Mouse (Mus musculus): ENCODE measurements around the gene Gm38655. TPM values are rescaled to one million over a fixed set of nuclear protein-coding genes. Genes with fewer than 3 reads are reported as not detected.

Gene Gm38655
- not detected for polyA plus RNA-seq (2017; shearing (Covaris generic))

DNA sequence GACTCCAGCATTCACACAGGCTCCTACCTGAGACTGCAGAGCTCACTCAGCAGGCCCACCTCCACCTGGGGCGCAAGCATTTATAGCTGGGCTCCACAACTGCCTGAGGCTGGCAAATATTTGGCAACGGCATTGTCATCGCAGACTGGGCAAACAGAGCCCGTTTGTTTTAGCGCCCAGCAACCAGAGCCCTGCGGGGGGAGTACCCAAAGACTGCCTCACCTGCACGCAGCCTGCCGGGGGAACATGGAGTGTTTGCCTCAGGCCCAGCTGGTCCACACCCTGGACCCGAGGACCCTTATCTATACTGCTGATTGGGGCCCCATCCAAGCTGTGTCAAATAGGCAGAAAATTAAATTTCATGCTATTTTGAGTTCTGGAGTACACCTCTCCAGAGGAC is at the start of gene Gm38655:
Gene Gm38655, minus strand, starts transcription at position 61 of the 400 bp plus-strand sequence.

DNA sequence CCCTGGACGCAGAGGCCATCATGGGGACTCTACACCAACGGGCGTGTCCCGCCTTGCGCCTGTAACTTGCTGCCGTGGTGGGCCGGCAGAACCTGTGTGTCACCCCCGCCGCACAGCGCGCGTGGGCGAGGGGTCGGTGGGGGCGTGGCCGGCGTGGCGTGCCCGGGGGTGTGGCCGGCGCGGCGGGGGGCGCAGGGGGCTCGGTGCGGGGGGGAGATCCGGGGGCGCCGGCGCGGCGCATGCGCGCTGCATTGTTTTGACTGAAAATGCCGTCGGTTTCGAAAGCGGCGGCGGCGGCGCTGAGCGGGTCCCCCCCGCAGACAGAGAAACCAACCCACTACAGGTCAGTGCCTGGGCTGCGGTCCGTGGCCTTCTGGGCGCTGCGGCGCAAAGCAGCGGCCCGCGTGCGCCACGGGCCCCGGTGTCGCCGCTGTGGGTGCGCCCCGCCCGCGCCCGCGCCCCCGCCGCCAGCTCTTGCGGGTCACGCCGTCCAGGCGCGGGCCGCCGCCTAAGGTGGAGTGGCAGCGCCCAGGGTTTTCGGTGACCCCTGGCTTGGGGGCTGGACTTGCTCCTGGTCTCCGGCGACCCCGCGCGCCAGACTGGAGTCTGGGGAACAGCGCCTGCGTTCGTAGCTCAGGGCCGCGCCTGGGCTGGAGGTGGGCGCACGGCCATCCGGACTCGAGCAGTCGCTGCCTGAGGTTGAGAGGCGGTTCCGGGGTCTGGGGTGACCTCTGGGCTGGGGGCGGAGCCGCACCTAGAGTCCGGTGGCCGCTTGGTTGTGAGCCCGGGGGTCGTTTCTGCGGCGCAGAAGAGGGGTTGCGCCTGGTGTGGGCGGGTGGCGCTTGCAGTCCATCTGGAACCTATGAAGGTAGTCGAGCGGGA is 13.1 kb upstream of the Gm38655 start, which contains the start of gene Unkl:
Gene Unkl, plus strand, starts transcription at position 248 of the 882 bp plus-strand sequence.

GRCm38 (mm10) chr17:25184129-25184691 is 8.9 kb upstream of the Gm38655 start, which contains the start of gene BC003965:
Gene BC003965 (plus strand): TSS chr17:25184554.

DNA sequence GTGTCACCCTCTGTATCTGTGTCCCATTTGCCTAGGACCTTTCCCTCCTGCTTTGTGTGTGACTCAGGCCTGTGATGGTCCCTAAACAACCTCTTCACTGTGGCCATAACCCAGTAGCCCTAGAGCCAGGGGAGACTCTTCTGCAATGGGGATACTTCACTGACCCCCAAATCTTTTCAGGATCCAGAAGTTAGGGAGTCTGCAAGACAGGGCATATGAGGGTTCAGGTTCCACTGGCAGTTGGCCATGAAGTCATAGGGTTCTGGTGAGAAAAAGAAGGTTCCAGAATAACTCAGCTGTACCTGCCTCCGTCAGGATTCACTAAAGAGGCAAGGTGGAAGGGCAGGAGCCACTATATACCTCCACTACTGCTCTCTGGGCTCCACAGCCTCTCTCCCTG is 13.1 kb downstream of the Gm38655 start, which contains the start of gene Ccdc154:
Gene Ccdc154, plus strand, starts transcription at position 301 of the 400 bp plus-strand sequence.

DNA sequence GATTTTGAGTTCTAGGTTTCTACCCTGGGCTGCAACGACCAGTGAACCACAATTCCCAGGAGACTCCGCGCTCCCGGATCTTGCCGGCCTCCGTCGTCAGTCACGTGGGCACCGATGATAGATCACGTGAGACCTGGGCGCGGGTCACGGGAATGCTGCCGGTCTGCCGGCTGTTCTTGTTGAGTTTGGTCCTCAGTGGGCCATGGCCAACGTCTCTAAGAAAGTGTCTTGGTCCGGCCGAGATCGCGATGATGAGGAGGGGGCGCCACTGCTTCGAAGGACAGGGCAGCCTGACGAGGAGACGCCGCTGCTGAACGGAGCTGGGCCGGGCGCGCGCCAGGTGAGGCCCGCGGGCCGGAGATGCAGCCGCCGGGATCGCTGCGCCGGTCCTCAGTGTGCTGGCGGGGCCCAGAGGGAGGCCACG is 42.0 kb downstream of the Gm38655 start, which contains the start of gene Clcn7:
Gene Clcn7, plus strand, starts transcription at position 117 of the 424 bp plus-strand sequence.

Other genes starting within 250 kb of the Gm38655 start
- 60.4 TPM for gene Mapk8ip3, start 238.5 kb downstream of the Gm38655 start, polyA plus RNA-seq (2017; shearing (Covaris generic))
- 38.0 TPM for gene Jpt2, start 214.8 kb downstream of the Gm38655 start, polyA plus RNA-seq (2017; shearing (Covaris generic))
- gene Cramp1l, start 159.7 kb downstream of the Gm38655 start, polyA plus RNA-seq (2017; shearing (Covaris generic)), result 6.3 TPM
- gene Ift140, start 159.4 kb downstream of the Gm38655 start, polyA plus RNA-seq (2017; shearing (Covaris generic)), result 26.8 TPM
- 0.98 TPM for gene Tmem204, start 91.9 kb downstream of the Gm38655 start, polyA plus RNA-seq (2017; shearing (Covaris generic))
- 24.8 TPM for gene Telo2, start 59.5 kb downstream of the Gm38655 start, polyA plus RNA-seq (2017; shearing (Covaris generic))
- gene Ptx4, start 54.7 kb downstream of the Gm38655 start, polyA plus RNA-seq (2017; shearing (Covaris generic)), result not detected
- gene Clcn7, start 42.1 kb downstream of the Gm38655 start, polyA plus RNA-seq (2017; shearing (Covaris generic)), result 41.9 TPM
- gene Ccdc154, start 13.0 kb downstream of the Gm38655 start, polyA plus RNA-seq (2017; shearing (Covaris generic)), result not detected
- gene BC003965, start 9.1 kb upstream of the Gm38655 start, polyA plus RNA-seq (2017; shearing (Covaris generic)), result 26.0 TPM
- 46.6 TPM for gene Unkl, start 12.9 kb upstream of the Gm38655 start, polyA plus RNA-seq (2017; shearing (Covaris generic))
- 89.9 TPM for gene Gnptg, start 64.7 kb upstream of the Gm38655 start, polyA plus RNA-seq (2017; shearing (Covaris generic))
- 45.3 TPM for gene Tsr3, start 64.7 kb upstream of the Gm38655 start, polyA plus RNA-seq (2017; shearing (Covaris generic))
- gene Baiap3, start 80.9 kb upstream of the Gm38655 start, polyA plus RNA-seq (2017; shearing (Covaris generic)), result 42.3 TPM
- 525 TPM for gene Ube2i, start 99.2 kb upstream of the Gm38655 start, polyA plus RNA-seq (2017; shearing (Covaris generic))
- not detected for gene Prss34, start 122.9 kb upstream of the Gm38655 start, polyA plus RNA-seq (2017; shearing (Covaris generic))
- not detected for gene Prss28, start 133.2 kb upstream of the Gm38655 start, polyA plus RNA-seq (2017; shearing (Covaris generic))
- gene Prss29, start 143.2 kb upstream of the Gm38655 start, polyA plus RNA-seq (2017; shearing (Covaris generic)), result not detected
- not detected for gene Tpsab1, start 170.1 kb upstream of the Gm38655 start, polyA plus RNA-seq (2017; shearing (Covaris generic))
- not detected for gene Tpsb2, start 190.8 kb upstream of the Gm38655 start, polyA plus RNA-seq (2017; shearing (Covaris generic))
- not detected for gene Tpsg1, start 193.8 kb upstream of the Gm38655 start, polyA plus RNA-seq (2017; shearing (Covaris generic))